Mouse (Mus musculus) gastrocnemius, postnatal 14 days (tissue): ENCODE measurements around the gene Pak1ip1. TPM values are rescaled to one million over a fixed set of nuclear protein-coding genes. Genes with fewer than 3 reads are reported as not detected.

Experiments used
- total RNA-seq, 2 experiments: library from RNA; stranded (reverse); gene quantifications; 2 replicates each; pipeline ENCODE4 v1.2.3; 2021

The Pak1ip1 gene
- total RNA-seq, 2 experiments from 2014 or later: 23.2 to 26.0 TPM

Other genes with a start within 250 kb of the Pak1ip1 start
- gene Gcnt2, start 141.3 kb upstream of the Pak1ip1 start, total RNA-seq: 1 to 10 TPM; 3.9 to 5.8 TPM
- gene Tmem14c, start 15.3 kb downstream of the Pak1ip1 start, total RNA-seq: 10 to 100 TPM; 70.5 to 72.3 TPM
- not detected for gene Mak, start 78.7 kb downstream of the Pak1ip1 start, total RNA-seq
- not detected for gene Gcm2, start 110.0 kb downstream of the Pak1ip1 start, total RNA-seq
- gene Sycp2l, start 113.3 kb downstream of the Pak1ip1 start, total RNA-seq: not detected
- under 1 TPM; 0.16 to 0.18 TPM for gene Elovl2, start 219.4 kb downstream of the Pak1ip1 start, total RNA-seq
- gene Smim13, start 248.8 kb downstream of the Pak1ip1 start, total RNA-seq: 10 to 100 TPM; 24.5 to 26.6 TPM